Mouse (Mus musculus): ENCODE data around the gene Gm17387.

The Gm17387 gene

GRCm38 (mm10) chr7:141048226-141049218, 19.6 kb downstream of the Gm17387 start:
- Histone ChIP-seq H3K4me1 (replicated peaks; ENCODE audit: low read depth, low read length) (peaks cover 79% of the 10 kb centered on the region), H3K36me3 (ENCODE audit: insufficient read depth, low read length) (peaks cover 3% of the 10 kb centered on the region), H3K27me3 (ENCODE audit: insufficient read depth, low read length) (no peaks in the 10 kb centered on the region), H3K9me3 (ENCODE audit: low read length) (no peaks in the 10 kb centered on the region), H3K4me3 (replicated peaks; ENCODE audit: low read length) (peak overlapping the region; percentile 75)
- no peak for TF ChIP-seq POU5F1 (IDR thresholded peaks at IDR 0.05; ENCODE audit: borderline replicate concordance, low read length)
- peak; percentile 41 for TF ChIP-seq CTCF (conservative IDR thresholded peaks at IDR 0.05; ENCODE audit: low read length)
- TF ChIP-seq NANOG (IDR thresholded peaks at IDR 0.05; ENCODE audit: borderline replicate concordance, low read length): no peak

GRCm38 (mm10) chr7:141049326-141049725, 20.4 kb downstream of the Gm17387 start:
- H3K9me3 ChIP-seq (ENCODE audit: low read length): no peaks in the 10 kb centered on the region
- peaks cover 80% of the 10 kb centered on the region for H3K4me1 ChIP-seq (replicated peaks; ENCODE audit: low read depth, low read length)
- TF ChIP-seq NANOG (IDR thresholded peaks at IDR 0.05; ENCODE audit: borderline replicate concordance, low read length): no peak
- H3K27me3 ChIP-seq (ENCODE audit: insufficient read depth, low read length): no peaks in the 10 kb centered on the region
- H3K4me3 ChIP-seq (replicated peaks; ENCODE audit: low read length): 0 out of 2 replicates have a peak overlapping the region, but pooled peaks have one; percentile 2
- H3K36me3 ChIP-seq (ENCODE audit: insufficient read depth, low read length): peaks cover 8% of the 10 kb centered on the region

GRCm38 (mm10) chr7:141051060-141051685, 22.2 kb downstream of the Gm17387 start:
- Histone ChIP-seq H3K27me3 (ENCODE audit: insufficient read depth, low read length) (no peaks in the 10 kb centered on the region), H3K4me3 (replicated peaks; ENCODE audit: low read length) (peak overlapping the region; percentile 80), H3K36me3 (ENCODE audit: insufficient read depth, low read length) (peaks cover 26% of the 10 kb centered on the region), H3K4me1 (replicated peaks; ENCODE audit: low read depth, low read length) (peaks cover 81% of the 10 kb centered on the region), H3K9me3 (ENCODE audit: low read length) (peaks cover 4% of the 10 kb centered on the region; the same call in 1 of the 2 replicates)
- TF ChIP-seq POU5F1 (IDR thresholded peaks at IDR 0.05; ENCODE audit: borderline replicate concordance, low read length): no peak
- TF ChIP-seq CTCF (conservative IDR thresholded peaks at IDR 0.05; ENCODE audit: low read length): no peak
- no peak for TF ChIP-seq NANOG (IDR thresholded peaks at IDR 0.05; ENCODE audit: borderline replicate concordance, low read length)

- Histone ChIP-seq H3K27me3 (ENCODE audit: insufficient read depth, low read length) (no peaks in the 10 kb centered on the region), H3K4me3 (replicated peaks; ENCODE audit: low read length) (peak overlapping the region; percentile 80), H3K4me1 (replicated peaks; ENCODE audit: low read depth, low read length) (peaks cover 81% of the 10 kb centered on the region), H3K36me3 (ENCODE audit: insufficient read depth, low read length) (peaks cover 31% of the 10 kb centered on the region), H3K9me3 (ENCODE audit: low read length) (peaks cover 4% of the 10 kb centered on the region; the same call in 1 of the 2 replicates)
- no peak for TF ChIP-seq NANOG (IDR thresholded peaks at IDR 0.05; ENCODE audit: borderline replicate concordance, low read length)
- no peak for TF ChIP-seq CTCF (conservative IDR thresholded peaks at IDR 0.05; ENCODE audit: low read length)
- no peak for TF ChIP-seq POU5F1 (IDR thresholded peaks at IDR 0.05; ENCODE audit: borderline replicate concordance, low read length)
Observed at GRCm38 (mm10) chr7:141052016-141052415, 23.1 kb downstream of the Gm17387 start.

GRCm38 (mm10) chr7:141052421-141052820, 23.5 kb downstream of the Gm17387 start:
- Histone ChIP-seq H3K4me1 (replicated peaks; ENCODE audit: low read depth, low read length) (peaks cover 81% of the 10 kb centered on the region), H3K36me3 (ENCODE audit: insufficient read depth, low read length) (peaks cover 35% of the 10 kb centered on the region), H3K4me3 (replicated peaks; ENCODE audit: low read length) (peak overlapping the region; percentile 80; the same call in 1 of the 2 replicates), H3K27me3 (ENCODE audit: insufficient read depth, low read length) (no peaks in the 10 kb centered on the region), H3K9me3 (ENCODE audit: low read length) (peaks cover 4% of the 10 kb centered on the region; the same call in 1 of the 2 replicates)
- no peak for TF ChIP-seq CTCF (conservative IDR thresholded peaks at IDR 0.05; ENCODE audit: low read length)
- TF ChIP-seq POU5F1 (IDR thresholded peaks at IDR 0.05; ENCODE audit: borderline replicate concordance, low read length): no peak
- TF ChIP-seq NANOG (IDR thresholded peaks at IDR 0.05; ENCODE audit: borderline replicate concordance, low read length): no peak

GRCm38 (mm10) chr7:141055785-141056184, 26.9 kb downstream of the Gm17387 start:
- Histone ChIP-seq H3K4me1 (replicated peaks; ENCODE audit: low read depth, low read length) (peaks cover 87% of the 10 kb centered on the region), H3K9me3 (ENCODE audit: low read length) (peaks cover 4% of the 10 kb centered on the region; the same call in 1 of the 2 replicates), H3K4me3 (replicated peaks; ENCODE audit: low read length) (no peak overlapping the region), H3K27me3 (ENCODE audit: insufficient read depth, low read length) (no peaks in the 10 kb centered on the region), H3K36me3 (ENCODE audit: insufficient read depth, low read length) (peaks cover 48% of the 10 kb centered on the region)
- TF ChIP-seq CTCF (conservative IDR thresholded peaks at IDR 0.05; ENCODE audit: low read length): peak; percentile 38
- no peak for TF ChIP-seq POU5F1 (IDR thresholded peaks at IDR 0.05; ENCODE audit: borderline replicate concordance, low read length)

- Histone ChIP-seq H3K9me3 (ENCODE audit: low read length) (peaks cover 4% of the 10 kb centered on the region; the same call in 1 of the 2 replicates), H3K4me3 (replicated peaks; ENCODE audit: low read length) (peak overlapping the region; percentile 49)
Observed at GRCm38 (mm10) chr7:141056976-141057375, 28.0 kb downstream of the Gm17387 start.

GRCm38 (mm10) chr7:141057541-141057940, 28.6 kb downstream of the Gm17387 start:
- H3K27me3 ChIP-seq (ENCODE audit: insufficient read depth, low read length): 0 out of 2 replicates have a peak, but pooled peaks cover 2% of the 10 kb centered on the region
- peaks cover 56% of the 10 kb centered on the region for H3K36me3 ChIP-seq (ENCODE audit: insufficient read depth, low read length)
- TF ChIP-seq NANOG (IDR thresholded peaks at IDR 0.05; ENCODE audit: borderline replicate concordance, low read length) (no peak), CTCF (conservative IDR thresholded peaks at IDR 0.05; ENCODE audit: low read length) (no peak), POU5F1 (IDR thresholded peaks at IDR 0.05; ENCODE audit: borderline replicate concordance, low read length) (no peak)
- peaks cover 4% of the 10 kb centered on the region; the same call in 1 of the 2 replicates for H3K9me3 ChIP-seq (ENCODE audit: low read length)
- H3K4me3 ChIP-seq (replicated peaks; ENCODE audit: low read length): peak overlapping the region; percentile 49
- H3K4me1 ChIP-seq (replicated peaks; ENCODE audit: low read depth, low read length): peaks cover 86% of the 10 kb centered on the region

More at GRCm38 (mm10) chr7:141056976-141057375, 28.0 kb downstream of the Gm17387 start:
- no peak for TF ChIP-seq POU5F1 (IDR thresholded peaks at IDR 0.05; ENCODE audit: borderline replicate concordance, low read length)
- no peak for TF ChIP-seq CTCF (conservative IDR thresholded peaks at IDR 0.05; ENCODE audit: low read length)
- no peak for TF ChIP-seq NANOG (IDR thresholded peaks at IDR 0.05; ENCODE audit: borderline replicate concordance, low read length)
- peaks cover 85% of the 10 kb centered on the region for H3K4me1 ChIP-seq (replicated peaks; ENCODE audit: low read depth, low read length)
- peaks cover 50% of the 10 kb centered on the region for H3K36me3 ChIP-seq (ENCODE audit: insufficient read depth, low read length)
- H3K27me3 ChIP-seq (ENCODE audit: insufficient read depth, low read length): no peaks in the 10 kb centered on the region

Measured in E14TG2a.4 (cell line).